Mouse (Mus musculus) brown adipose tissue, adult 24 weeks (tissue): ENCODE data around the gene Anks1b. TPM values are rescaled to one million over a fixed set of nuclear protein-coding genes. Genes with fewer than 3 reads are reported as not detected.

Source experiments
- H3K27ac ChIP-seq: fragments of 200-500 bp; replicated peaks from 2 replicates; pipeline ENCODE4 v1.5.1; 2012; ENCODE audit warnings: low read depth, mild to moderate bottlenecking, low read length
- H3K4me1 ChIP-seq: fragments of 200-500 bp; 2 replicates; pipeline ENCODE4 v1.6.1; 2012; ENCODE audit warnings: low read length, mixed read lengths; ENCODE audit not compliant: control insufficient read depth, insufficient read depth, insufficient read length
- H3K4me3 ChIP-seq: fragments of 200-500 bp; 2 replicates; pipeline ENCODE4 v1.5.1; 2012; ENCODE audit warnings: low read depth, mild to moderate bottlenecking, low read length, moderate library complexity; ENCODE audit not compliant: insufficient read depth
- polyA plus RNA-seq: library from polyadenylated mRNA; stranded (reverse); fragments of >200 nt; gene quantifications from 2 replicates; pipeline ENCODE4 v1.2.4, GENCODE M21; 2012; ENCODE audit not compliant: missing spikeins, insufficient read depth, insufficient read length

Gene Anks1b
- polyA plus RNA-seq, 1 experiment = not detected

GRCm38 (mm10) chr10:90356258-90356657 lies 482.9 kb downstream of the Anks1b start:
- no peaks in the 10 kb centered on the region for H3K4me1 ChIP-seq

GRCm38 (mm10) chr10:90357169-90357907 lies 484.0 kb downstream of the Anks1b start:
- no peak overlapping the region for H3K4me3 ChIP-seq
- H3K27ac ChIP-seq = no peak overlapping the region
- no peaks in the 10 kb centered on the region for H3K4me1 ChIP-seq

More at GRCm38 (mm10) chr10:90356258-90356657, 482.9 kb downstream of the Anks1b start:
- no peak overlapping the region for H3K4me3 ChIP-seq
- no peak overlapping the region for H3K27ac ChIP-seq

- no peak overlapping the region for H3K27ac ChIP-seq
- H3K4me3 ChIP-seq = no peak overlapping the region
- H3K4me1 ChIP-seq = peaks cover 2% of the 10 kb centered on the region; the same call in 1 of the 2 replicates
Measured at GRCm38 (mm10) chr10:90369015-90369414, 495.7 kb downstream of the Anks1b start.

GRCm38 (mm10) chr10:90370751-90371150 lies 497.4 kb downstream of the Anks1b start:
- H3K4me3 ChIP-seq = no peak overlapping the region
- peak overlapping the region; percentile 24; the same call in 1 of the 2 replicates for H3K27ac ChIP-seq
- H3K4me1 ChIP-seq = peaks cover 2% of the 10 kb centered on the region; the same call in 1 of the 2 replicates

DNA sequence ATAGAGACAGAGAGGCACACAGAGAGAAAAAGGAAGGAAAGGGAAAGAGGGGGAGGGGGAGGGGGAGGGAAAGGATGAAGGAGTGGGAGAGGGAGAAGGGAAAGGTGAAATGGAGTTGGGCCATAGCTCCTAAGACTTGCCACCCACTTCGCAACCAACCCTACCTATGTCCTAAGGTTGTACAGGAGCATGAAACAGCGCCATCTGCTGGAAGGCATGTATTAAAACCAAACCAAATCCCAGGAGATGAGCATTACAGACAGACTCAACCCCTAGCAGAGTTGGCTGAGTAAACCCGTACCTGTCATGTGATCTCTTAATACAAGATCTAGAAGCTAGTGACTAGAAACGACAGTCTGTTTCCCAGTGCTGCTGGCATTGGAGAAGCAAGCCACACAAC lies 500.2 kb downstream of the Anks1b start:
- Histone ChIP-seq H3K4me3 (no peak overlapping the region), H3K27ac (peak overlapping the region; percentile 70), H3K4me1 (peaks cover 2% of the 10 kb centered on the region; the same call in 1 of the 2 replicates)

DNA sequence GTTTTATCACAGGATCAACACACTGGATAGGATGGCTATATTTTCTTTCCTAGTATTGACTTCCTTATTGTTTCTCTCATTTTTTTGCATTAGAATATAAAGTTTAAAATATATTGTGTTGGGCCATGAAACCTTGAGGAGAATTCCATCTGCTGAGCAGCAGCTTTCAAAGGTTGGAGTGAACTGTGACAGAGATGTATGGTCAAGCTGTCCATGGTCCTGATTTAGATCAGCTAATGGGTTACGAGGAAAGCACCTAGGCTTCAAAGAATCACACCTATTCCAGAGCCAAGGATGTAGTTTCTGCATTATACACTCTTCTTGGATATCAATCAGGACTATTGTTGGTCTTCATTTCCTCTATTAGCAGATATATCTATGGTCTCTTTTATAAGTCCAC lies 503.3 kb downstream of the Anks1b start:
- H3K4me1 ChIP-seq = peaks cover 2% of the 10 kb centered on the region; the same call in 1 of the 2 replicates
- no peak overlapping the region for H3K27ac ChIP-seq
- H3K4me3 ChIP-seq = no peak overlapping the region

- no peak overlapping the region for H3K27ac ChIP-seq
- no peaks in the 10 kb centered on the region for H3K4me1 ChIP-seq
Measured at GRCm38 (mm10) chr10:90380062-90380461, 506.8 kb downstream of the Anks1b start.

GRCm38 (mm10) chr10:90380704-90381339 lies 507.5 kb downstream of the Anks1b start:
- H3K27ac ChIP-seq = no peak overlapping the region

More at GRCm38 (mm10) chr10:90380062-90380461, 506.8 kb downstream of the Anks1b start:
- H3K4me3 ChIP-seq = no peak overlapping the region

GRCm38 (mm10) chr10:90400382-90400781 lies 527.1 kb downstream of the Anks1b start:
- Histone ChIP-seq H3K27ac (no peak overlapping the region), H3K4me3 (no peak overlapping the region), H3K4me1 (no peaks in the 10 kb centered on the region)

More at GRCm38 (mm10) chr10:90380704-90381339, 507.5 kb downstream of the Anks1b start:
- no peak overlapping the region for H3K4me3 ChIP-seq
- no peaks in the 10 kb centered on the region for H3K4me1 ChIP-seq

DNA sequence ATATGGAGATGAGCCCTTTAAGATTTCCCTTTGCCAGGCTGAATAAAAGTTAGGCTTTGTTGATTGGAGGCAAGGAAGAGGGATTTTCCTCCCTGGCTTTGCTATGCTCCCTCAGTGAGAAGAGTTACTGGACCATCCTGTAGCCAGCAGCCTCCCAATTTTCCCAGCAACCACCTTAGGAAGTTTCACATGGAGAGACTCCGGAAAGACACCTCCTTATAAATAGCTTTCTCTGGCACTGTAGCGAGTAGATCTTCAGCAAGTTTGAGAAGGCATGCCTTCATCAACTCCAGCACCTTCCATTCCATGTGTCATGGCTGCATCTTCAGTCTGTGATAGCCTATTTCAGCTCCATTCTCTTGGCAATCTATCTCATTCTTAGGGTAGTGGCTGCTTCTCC lies 535.2 kb downstream of the Anks1b start:
- Histone ChIP-seq H3K27ac (no peak overlapping the region), H3K4me1 (no peaks in the 10 kb centered on the region), H3K4me3 (no peak overlapping the region)

- Histone ChIP-seq H3K27ac (no peak overlapping the region), H3K4me1 (no peaks in the 10 kb centered on the region), H3K4me3 (no peak overlapping the region)
Measured at GRCm38 (mm10) chr10:90431527-90431926, 558.2 kb downstream of the Anks1b start.

DNA sequence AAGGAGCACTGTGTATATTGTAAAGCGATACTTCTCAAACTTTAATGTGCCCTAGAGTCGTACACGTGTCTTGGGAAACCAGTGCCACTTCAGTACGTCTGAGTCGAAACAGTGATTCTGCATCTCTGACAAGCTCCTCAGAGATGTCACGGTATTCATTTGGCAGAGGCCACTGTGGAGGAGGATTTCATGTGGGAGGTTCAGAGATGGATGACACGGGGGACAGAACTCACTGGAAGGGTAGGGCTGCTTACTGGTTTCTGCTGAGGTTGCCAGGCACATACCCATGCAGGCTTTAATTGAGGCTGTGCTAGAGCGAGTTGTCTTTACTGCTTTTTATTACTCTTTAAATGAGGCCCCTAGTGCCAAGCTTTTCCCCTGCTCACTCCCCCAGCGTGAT lies 558.7 kb downstream of the Anks1b start:
- Histone ChIP-seq H3K27ac (no peak overlapping the region), H3K4me1 (no peaks in the 10 kb centered on the region), H3K4me3 (no peak overlapping the region)

DNA sequence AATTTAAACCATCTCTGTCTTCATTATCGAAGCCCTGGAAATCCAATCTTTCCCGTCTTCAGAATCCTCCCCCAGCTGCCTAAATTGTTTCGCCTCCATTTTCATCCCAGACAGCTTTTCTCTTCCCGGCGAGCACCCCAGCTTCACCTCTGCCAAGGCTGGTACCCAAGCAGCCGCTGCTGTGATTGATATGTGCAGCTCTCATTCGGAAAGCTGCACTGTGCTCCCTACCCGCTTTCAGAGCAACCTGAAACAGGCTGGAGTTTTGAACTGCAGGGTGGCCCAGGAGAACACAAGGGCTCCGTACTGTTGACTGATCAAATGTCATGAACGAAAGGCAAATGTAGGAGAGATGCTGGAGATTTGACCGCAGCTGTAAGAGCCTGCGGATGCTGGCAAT lies 559.2 kb downstream of the Anks1b start:
- no peak overlapping the region for H3K27ac ChIP-seq
- H3K4me3 ChIP-seq = no peak overlapping the region
- H3K4me1 ChIP-seq = no peaks in the 10 kb centered on the region

- no peak overlapping the region for H3K27ac ChIP-seq
- H3K4me1 ChIP-seq = no peaks in the 10 kb centered on the region
- H3K4me3 ChIP-seq = no peak overlapping the region
Measured at GRCm38 (mm10) chr10:90441036-90441435, 567.7 kb downstream of the Anks1b start.

- Histone ChIP-seq H3K4me3 (no peak overlapping the region), H3K4me1 (no peaks in the 10 kb centered on the region), H3K27ac (no peak overlapping the region)
Measured at GRCm38 (mm10) chr10:90441656-90442055, 568.3 kb downstream of the Anks1b start.

GRCm38 (mm10) chr10:90464906-90465305 lies 591.6 kb downstream of the Anks1b start:
- Histone ChIP-seq H3K4me3 (no peak overlapping the region), H3K4me1 (no peaks in the 10 kb centered on the region), H3K27ac (no peak overlapping the region)
